Mouse (Mus musculus) E14TG2a.4 (cell line): ENCODE data around the gene Gm39653.

Experiments
- CTCF ChIP-seq: conservative IDR thresholded peaks from 2 replicates; pipeline ENCODE4 v1.5.1; 2014; ENCODE audit warnings: low read length
- NANOG ChIP-seq: IDR thresholded peaks from 2 replicates; pipeline ENCODE4 v1.6.1; 2014; ENCODE audit warnings: borderline replicate concordance, low read length, mixed read lengths

DNA sequence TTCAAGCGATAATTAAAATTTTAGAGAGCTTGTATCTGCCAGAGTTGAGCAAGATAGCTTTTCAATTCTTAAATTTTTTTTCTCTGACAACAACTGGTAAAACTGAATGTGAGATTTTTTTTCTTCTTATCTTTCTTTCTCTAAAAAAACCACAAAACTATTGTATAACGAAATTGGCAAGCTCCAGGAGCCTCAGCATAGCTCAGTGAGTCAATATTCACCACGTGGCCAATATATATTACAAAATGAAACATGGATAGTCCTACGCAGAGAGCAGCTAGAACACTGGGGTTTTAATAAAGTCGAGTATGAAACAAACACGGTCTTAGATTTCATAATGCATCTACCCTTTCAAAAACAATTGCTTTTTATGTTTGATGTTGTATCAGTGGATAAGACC lies 24.2 kb downstream of the Gm39653 start:
- TF ChIP-seq CTCF (no peak), NANOG (no peak)
